Mouse (Mus musculus) ES-Bruce4 (cell line): Measurements from ENCODE around the gene Hoxc10.

Experiments
- CTCF ChIP-seq: IDR thresholded peaks from one replicate; pipeline ENCODE4 v1.8.1; 2011; ENCODE audit warnings: low read depth, low read length
- EP300 ChIP-seq: IDR thresholded peaks from 2 replicates; pipeline ENCODE4 v1.6.1; 2011; ENCODE audit warnings: low read depth, low read length; ENCODE audit not compliant: insufficient read depth
- POLR2A ChIP-seq: IDR thresholded peaks from one replicate; pipeline ENCODE4 v1.8.1; 2011; ENCODE audit warnings: low read length; ENCODE audit not compliant: insufficient read depth

DNA sequence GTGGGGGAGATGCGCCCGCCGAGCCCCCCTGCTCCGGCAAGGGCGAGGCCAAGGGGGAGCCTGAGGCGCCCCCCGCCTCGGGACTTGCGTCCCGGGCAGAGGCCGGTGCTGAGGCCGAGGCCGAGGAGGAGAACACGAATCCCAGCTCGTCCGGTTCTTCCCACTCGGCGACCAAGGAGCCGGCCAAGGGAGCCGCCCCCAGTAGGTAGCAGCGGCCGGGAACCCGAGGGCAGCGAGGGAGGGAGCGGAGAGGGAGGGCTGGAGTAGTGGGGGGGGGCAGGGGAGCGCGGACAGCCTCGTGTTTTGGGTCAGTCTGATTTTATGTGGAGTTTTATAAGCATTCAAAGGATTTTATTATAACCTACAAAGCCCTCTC, 11.6 kb upstream of the Hoxc10 start:
- TF ChIP-seq POLR2A (no peak), CTCF (no peak), EP300 (no peak)
